Mouse (Mus musculus) testis, adult 10 weeks (tissue): ENCODE results near the gene Mcat. TPM values are rescaled to one million over a fixed set of nuclear protein-coding genes. Genes with fewer than 3 reads are reported as not detected.

Experiments used
- polyA plus RNA-seq: library from polyadenylated mRNA; stranded (reverse); fragments of 350-450 nt; fragmentation: Illumina TruSeq; extraction: RNeasy Lipid Tissue Mini Kit (QIAGEN cat#74804); gene quantifications from one replicate; pipeline ENCODE4 v1.2.3, GENCODE M21; 2014; ENCODE audit warnings: low read depth, low replicate concordance

Gene Mcat
- 5.5 TPM for polyA plus RNA-seq

DNA sequence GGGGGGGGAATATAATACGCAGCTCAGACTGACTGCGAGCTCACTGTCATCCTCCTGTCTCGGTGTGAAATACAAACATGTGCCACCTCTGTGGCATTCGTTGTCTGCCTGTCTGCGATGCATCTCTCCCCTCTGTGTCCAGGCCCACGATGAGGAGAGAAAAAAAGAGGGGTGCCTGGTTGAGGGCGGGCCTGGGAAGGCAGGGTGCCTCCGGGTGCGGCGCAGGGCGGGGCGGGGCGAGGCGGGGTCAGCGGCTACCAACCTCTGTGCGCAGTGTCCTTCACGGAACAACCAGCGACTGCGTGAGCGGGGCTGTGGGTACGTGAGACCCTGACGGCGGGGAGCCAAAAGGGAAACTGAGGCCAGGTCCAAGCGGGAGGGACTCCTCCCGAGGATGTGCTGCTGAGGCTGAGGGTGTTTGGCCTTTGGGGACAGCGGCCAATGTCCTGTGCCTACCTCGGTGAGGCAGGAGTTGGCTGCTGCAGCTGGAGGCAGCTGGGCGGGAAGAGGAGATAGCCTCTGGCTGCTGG, at the start of gene Mcat, which contains the start of gene Tspo:
Gene Mcat (minus strand): TSS at position 461 of the 530 bp plus-strand sequence.
Gene Tspo (plus strand): TSS at position 266 of the 530 bp plus-strand sequence.

DNA sequence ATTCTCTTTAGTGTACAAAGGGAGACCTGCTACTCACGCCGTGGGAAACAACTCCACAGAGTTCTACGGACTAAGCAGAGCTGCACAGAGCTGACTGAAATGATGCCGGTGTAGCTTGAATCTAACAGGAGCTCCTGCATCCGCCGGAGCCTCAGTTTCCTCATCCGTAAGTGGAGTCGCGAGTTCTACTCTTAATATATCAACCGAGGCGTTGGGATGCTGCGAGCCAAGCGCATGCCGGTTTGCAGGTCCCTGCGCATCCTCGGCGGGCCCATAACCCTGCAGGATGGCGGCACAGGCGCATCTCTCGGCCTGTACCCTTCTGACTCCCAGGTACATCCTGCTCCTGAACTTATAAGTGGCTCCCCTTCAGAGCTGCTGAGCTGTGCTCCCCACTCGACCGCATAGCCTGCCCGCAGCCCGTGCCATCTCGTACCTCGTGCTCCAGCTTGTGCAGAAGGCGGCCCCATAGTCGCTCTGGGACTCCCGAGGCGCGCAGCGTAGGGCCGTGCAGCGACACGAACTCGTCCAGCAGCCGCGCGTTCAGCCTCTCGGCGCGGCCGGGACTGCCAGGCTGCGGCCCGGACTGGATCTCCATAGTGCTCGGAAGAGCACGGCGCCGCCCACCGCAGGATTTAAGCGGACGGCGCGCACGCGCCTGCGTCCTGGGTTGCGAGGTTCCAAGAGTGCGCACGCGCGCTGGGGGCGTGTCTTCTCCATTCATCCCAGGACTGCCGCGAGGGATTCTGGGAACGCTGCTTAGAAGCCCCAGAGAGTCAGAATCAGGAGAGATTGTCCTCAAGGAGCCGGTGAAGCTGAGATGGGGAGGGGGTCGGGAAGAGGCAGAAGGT, 31.2 kb upstream of the Mcat start, which contains the start of gene Ttll12:
Gene Ttll12 (minus strand): TSS at position 645 of the 851 bp plus-strand sequence.

DNA sequence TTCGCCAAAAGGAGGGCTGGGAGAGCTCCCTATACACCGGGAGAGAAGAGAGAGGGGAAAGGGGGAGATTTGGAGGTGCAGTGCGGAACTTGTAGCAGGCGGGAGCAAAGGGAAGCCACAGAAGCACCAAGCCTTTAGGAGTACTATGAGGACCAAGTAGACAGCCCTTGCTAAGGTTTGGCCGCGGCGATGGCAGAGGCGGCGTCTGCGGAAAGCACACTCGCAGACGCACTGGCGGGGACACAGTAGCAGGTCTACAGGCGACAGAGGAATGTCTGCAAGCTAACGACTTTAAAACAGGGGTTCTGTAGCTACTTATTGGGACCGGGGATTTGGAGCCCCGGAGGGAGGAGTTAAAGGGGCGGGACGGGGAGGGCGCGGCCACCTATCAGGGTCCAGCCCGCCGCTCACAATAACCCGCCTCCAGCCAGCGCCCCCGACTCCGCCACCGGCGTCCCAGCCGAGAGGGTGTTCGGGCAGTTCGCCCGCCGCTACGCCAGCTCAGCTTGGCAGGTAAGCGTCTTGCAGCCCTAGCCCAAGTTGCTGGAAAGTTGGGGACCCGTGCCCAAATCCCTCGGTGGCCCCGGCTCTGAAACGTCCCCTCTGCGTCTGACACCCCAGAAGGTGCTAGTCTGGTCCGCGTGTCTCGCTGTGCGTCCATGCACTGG, 37.0 kb downstream of the Mcat start, which contains the start of gene Bik:
Gene Bik (plus strand): TSS at position 439 of the 668 bp plus-strand sequence.

DNA sequence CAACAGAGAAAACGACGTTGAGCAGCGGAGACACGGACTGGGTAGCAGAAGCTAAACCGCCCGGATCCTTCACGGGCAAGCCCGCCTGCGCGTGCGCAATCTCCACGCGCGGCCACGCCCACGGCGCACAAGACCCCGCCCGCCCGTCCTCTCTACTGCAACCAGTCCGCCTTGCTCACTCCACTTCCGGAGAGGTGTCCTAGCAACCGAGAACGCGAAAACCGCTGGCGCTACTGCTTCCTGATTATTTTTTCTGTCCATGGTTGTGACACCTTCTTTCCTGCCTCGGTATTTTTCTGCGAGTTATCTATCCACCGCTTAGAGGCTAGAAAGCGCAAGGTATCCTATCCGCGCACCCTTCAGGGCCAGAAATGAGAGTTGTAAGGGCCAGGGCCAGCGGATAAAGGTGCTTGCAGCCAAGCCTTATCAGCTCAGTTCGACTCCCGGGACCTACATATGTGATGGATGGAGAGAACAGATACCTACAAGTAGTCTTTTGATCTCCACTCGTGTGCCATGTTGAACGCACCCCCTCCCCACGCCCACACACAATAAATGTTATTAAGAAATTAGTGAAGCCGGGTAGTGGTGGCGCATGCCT, 52.7 kb downstream of the Mcat start, which contains the start of gene Ttll1:
Gene Ttll1 (minus strand): TSS at position 89 of the 601 bp plus-strand sequence.

Other genes with a start within 250 kb of the Mcat start
- 34.5 TPM for gene Arfgap3, start 213.5 kb downstream of the Mcat start, polyA plus RNA-seq
- 39.6 TPM for gene Pacsin2, start 99.2 kb downstream of the Mcat start, polyA plus RNA-seq
- gene Ttll1, start 52.9 kb downstream of the Mcat start, polyA plus RNA-seq: 11.8 TPM
- gene Bik, start 36.9 kb downstream of the Mcat start, polyA plus RNA-seq: 0.78 TPM
- gene Tspo, start 195 bp downstream of the Mcat start, polyA plus RNA-seq: 0.28 TPM
- 0.62 TPM for gene Ttll12, start 31.4 kb upstream of the Mcat start, polyA plus RNA-seq
- 0.15 TPM for gene Scube1, start 161.2 kb upstream of the Mcat start, polyA plus RNA-seq
- 0.69 TPM for gene Mpped1, start 215.7 kb upstream of the Mcat start, polyA plus RNA-seq